Mouse (Mus musculus) T-helper 17 cell (primary cell): Measurements from ENCODE around the gene Pate2.

Experiments
- in situ Hi-C, 2 experiments: fragments of 300-600 bp; cut with MboI, MseI; formaldehyde crosslinking; loops; 1 replicate in 1 of 2; 2 replicates in 1 of 2; pipeline ENCODE4 v1.15.1; 2025; ENCODE audit warnings: high pct_unique_total_duplicates in 2 of 2

Pate2 gene

DNA sequence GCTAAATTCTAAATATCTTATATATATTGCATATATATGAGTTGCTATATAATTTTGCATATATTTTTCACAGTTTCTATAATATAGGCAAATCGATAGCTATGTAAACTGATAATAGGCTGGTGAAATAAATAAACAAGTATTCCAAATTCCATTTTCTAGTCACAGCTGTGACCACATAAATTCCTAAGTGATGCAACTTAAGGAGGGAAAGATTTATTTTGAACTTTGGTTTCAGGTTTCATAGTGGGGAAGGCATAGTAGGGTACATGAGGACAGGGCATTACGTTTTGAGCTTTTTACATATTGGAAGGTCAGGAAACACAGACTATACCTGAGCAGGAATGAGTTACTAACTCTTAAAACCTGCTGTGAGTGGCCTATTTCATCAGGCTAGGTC, 103.5 kb downstream of the Pate2 start:
- in situ Hi-C loops, result no loop called here

DNA sequence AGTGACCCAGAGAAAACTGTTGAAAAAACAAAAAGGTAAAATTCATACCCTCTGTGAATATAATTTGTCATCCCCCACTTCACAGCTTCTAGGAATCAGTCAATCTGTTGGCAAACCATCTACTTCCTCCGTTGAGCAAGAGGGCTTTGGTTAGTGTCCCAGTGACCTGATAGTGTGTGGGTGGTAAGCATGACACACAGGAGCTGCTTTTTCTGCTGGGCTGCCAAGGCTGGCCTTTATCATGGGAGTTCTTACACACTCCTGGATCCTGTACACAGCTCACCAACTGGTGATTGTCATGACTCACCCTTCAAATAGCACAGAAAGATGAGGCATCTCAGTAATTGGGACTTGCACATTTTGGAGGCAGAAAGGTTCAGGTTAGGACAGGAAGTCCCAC, 116.9 kb downstream of the Pate2 start, which contains the start of gene Pate1:
Gene Pate1, minus strand, starts transcription at position 378 of the 400 bp plus-strand sequence.
- in situ Hi-C loops, result loop anchor here in 1 of 2 experiments (10.0 kb wide), 1 partner anchor 748 kb away; the partner anchor contains the start of gene Gm7257

DNA sequence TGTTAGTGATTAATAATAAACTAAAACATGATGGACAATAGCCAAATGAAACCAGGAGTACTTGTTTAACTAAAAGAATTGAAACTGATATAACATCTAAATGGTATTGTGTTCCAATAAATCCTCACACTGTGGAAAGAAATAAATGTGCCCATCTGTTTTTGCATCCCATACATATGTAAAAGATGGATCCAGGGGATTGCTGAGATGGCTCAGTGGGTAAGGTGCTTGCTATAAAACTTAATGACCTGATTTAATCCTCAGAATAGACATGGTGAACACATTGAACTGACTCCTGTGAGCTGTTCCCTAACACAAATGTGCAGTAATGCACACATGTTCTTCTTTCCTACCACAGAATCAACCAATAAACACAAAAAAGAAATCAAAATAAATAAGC, 121.8 kb downstream of the Pate2 start:
- in situ Hi-C loops, result no loop called here

DNA sequence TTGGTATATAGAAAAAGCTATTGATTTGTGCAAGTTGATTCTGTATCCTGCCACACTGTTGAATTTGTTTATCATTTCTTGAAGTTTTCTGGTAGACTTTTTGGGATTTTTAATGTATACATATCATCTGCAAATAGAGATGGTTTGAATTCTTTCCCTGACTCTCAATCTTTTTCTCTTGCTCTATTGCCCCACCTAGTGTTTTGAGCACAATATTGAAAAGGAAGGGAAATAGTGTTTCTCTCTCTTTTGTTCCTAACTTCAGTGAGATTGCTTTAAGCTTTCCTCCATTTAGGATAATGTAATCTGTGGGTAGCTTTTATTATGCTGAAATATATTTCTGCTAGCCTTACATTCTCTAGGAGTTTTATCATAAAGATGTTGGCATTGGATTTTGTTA, 137.2 kb downstream of the Pate2 start:
- in situ Hi-C loops, result no loop called here
